Mouse (Mus musculus): ENCODE measurements around the gene Acap2. TPM values are rescaled to one million over a fixed set of nuclear protein-coding genes. Genes with fewer than 3 reads are reported as not detected.

The Acap2 gene
- total RNA-seq, 4 experiments from 2014 or later, result 90.2 to 111 (median 99.5) TPM

- no peak for DNase-seq (ENCODE audit: low spot score in 2 of 2)
Measured at GRCm38 (mm10) chr16:31169596-31169995, 31.4 kb downstream of the Acap2 start.

GRCm38 (mm10) chr16:31167934-31168333, 33.1 kb downstream of the Acap2 start:
- no peak for DNase-seq (ENCODE audit: low spot score in 2 of 2)

- DNase-seq (ENCODE audit: low spot score in 2 of 2), result no peak
Measured at GRCm38 (mm10) chr16:31167017-31167887, 33.8 kb downstream of the Acap2 start.

GRCm38 (mm10) chr16:31165907-31166306, 35.1 kb downstream of the Acap2 start:
- DNase-seq (ENCODE audit: low spot score in 2 of 2), result no peak

- DNase-seq (ENCODE audit: low spot score in 2 of 2), result no peak
Measured at GRCm38 (mm10) chr16:31165467-31165866, 35.6 kb downstream of the Acap2 start.

- no peak for DNase-seq (ENCODE audit: low spot score in 2 of 2)
Measured at GRCm38 (mm10) chr16:31164125-31164524, 36.9 kb downstream of the Acap2 start.

GRCm38 (mm10) chr16:31160486-31160885, 40.6 kb downstream of the Acap2 start:
- no peak for DNase-seq (ENCODE audit: low spot score in 2 of 2)

- DNase-seq (ENCODE audit: low spot score in 2 of 2), result no peak
Measured at GRCm38 (mm10) chr16:31159491-31159890, 41.6 kb downstream of the Acap2 start.

- no peak for DNase-seq (ENCODE audit: low spot score in 2 of 2)
Measured at GRCm38 (mm10) chr16:31149841-31150240, 51.2 kb downstream of the Acap2 start.

GRCm38 (mm10) chr16:31148891-31149290, 52.2 kb downstream of the Acap2 start:
- no peak for DNase-seq (ENCODE audit: low spot score in 2 of 2)

- DNase-seq (ENCODE audit: low spot score in 2 of 2), result no peak
Measured at GRCm38 (mm10) chr16:31147766-31148165, 53.3 kb downstream of the Acap2 start.

- DNase-seq (ENCODE audit: low spot score in 2 of 2), result no peak
Measured at GRCm38 (mm10) chr16:31141916-31142315, 59.1 kb downstream of the Acap2 start.

GRCm38 (mm10) chr16:31136616-31137253, 64.3 kb downstream of the Acap2 start:
- DNase-seq (ENCODE audit: low spot score in 2 of 2), result no peak

- no peak for DNase-seq (ENCODE audit: low spot score in 2 of 2)
Measured at GRCm38 (mm10) chr16:31135519-31135918, 65.5 kb downstream of the Acap2 start.

- DNase-seq (ENCODE audit: low spot score in 2 of 2), result no peak
Measured at GRCm38 (mm10) chr16:31131531-31131930, 69.5 kb downstream of the Acap2 start.

- no peak for DNase-seq (ENCODE audit: low spot score in 2 of 2)
Measured at GRCm38 (mm10) chr16:31128116-31128515, 72.9 kb downstream of the Acap2 start.

GRCm38 (mm10) chr16:31124991-31125390, 76.1 kb downstream of the Acap2 start:
- DNase-seq (ENCODE audit: low spot score in 2 of 2), result no peak

GRCm38 (mm10) chr16:31121612-31122011, 79.4 kb downstream of the Acap2 start:
- DNase-seq (ENCODE audit: low spot score in 2 of 2), result no peak

GRCm38 (mm10) chr16:31113596-31113995, 87.4 kb downstream of the Acap2 start:
- no peak for DNase-seq (ENCODE audit: low spot score in 2 of 2)

- DNase-seq (ENCODE audit: low spot score in 2 of 2), result no peak
Measured at GRCm38 (mm10) chr16:31101352-31101751, 99.7 kb downstream of the Acap2 start.

- no peak for DNase-seq (ENCODE audit: low spot score in 2 of 2)
Measured at GRCm38 (mm10) chr16:31099906-31100305, 101.1 kb downstream of the Acap2 start.

GRCm38 (mm10) chr16:31094036-31094435, 107.0 kb downstream of the Acap2 start:
- no peak for DNase-seq (ENCODE audit: low spot score in 2 of 2)

GRCm38 (mm10) chr16:31093186-31093585, 107.9 kb downstream of the Acap2 start:
- no peak for DNase-seq (ENCODE audit: low spot score in 2 of 2)

Measured in left cerebral cortex, adult 8-10 months (tissue).